Mouse (Mus musculus) neural tube, embryonic 12.5 days (tissue): Measurements from ENCODE around the gene Cxxc4. TPM values are rescaled to one million over a fixed set of nuclear protein-coding genes. Genes with fewer than 3 reads are reported as not detected.
"Not testable (repeated sequence)": the region's sequence is repeated elsewhere in the genome, so short reads cannot be mapped to it uniquely, and the experiment has no call there.

Experiments
- ATAC-seq: fragments of 200-750 bp; cut with Nextera tagmentation; 2 replicates; pipeline ENCODE4 v1.8.0; 2017; ENCODE audit warnings: low read depth, mild to moderate bottlenecking, moderate TSS enrichment, moderate library complexity; ENCODE audit not compliant: low FRiP score
- H3K27ac ChIP-seq: fragments of 300-500 bp; sonication (generic); 2 replicates; pipeline ENCODE4 v1.5.1; 2016
- H3K27me3 ChIP-seq: fragments of 300-500 bp; sonication (generic); replicated peaks from 2 replicates; pipeline ENCODE4 v1.6.1; 2016; ENCODE audit warnings: mild to moderate bottlenecking
- H3K36me3 ChIP-seq: fragments of 300-500 bp; sonication (generic); 2 replicates; pipeline ENCODE4 v1.6.1; 2016; ENCODE audit warnings: mild to moderate bottlenecking
- H3K4me1 ChIP-seq: fragments of 300-500 bp; sonication (generic); 2 replicates; pipeline ENCODE4 v1.6.1; 2016
- H3K4me2 ChIP-seq: fragments of 300-500 bp; sonication (generic); replicated peaks from 2 replicates; pipeline ENCODE4 v1.6.1; 2016; ENCODE audit warnings: mild to moderate bottlenecking
- H3K4me3 ChIP-seq: fragments of 300-500 bp; sonication (generic); 2 replicates; pipeline ENCODE4 v1.5.1; 2016
- H3K9ac ChIP-seq: fragments of 300-500 bp; sonication (generic); 2 replicates; pipeline ENCODE4 v1.6.1; 2016; ENCODE audit warnings: mild to moderate bottlenecking
- H3K9me3 ChIP-seq: fragments of 300-500 bp; sonication (generic); 2 replicates; pipeline ENCODE4 v1.6.1; 2016; ENCODE audit warnings: mild to moderate bottlenecking
- WGBS: fragments of 180-500 bp; shearing (Covaris S2); methylation state at CpG from one replicate; pipeline ENCODE4 v1.1.7; 2016; 5-methylcytosine and 5-hydroxymethylcytosine counted together
- polyA plus RNA-seq: library from polyadenylated mRNA; unstranded; fragments of >200 nt; fragmentation: Nextera tagmentation; extraction: Ambion mirVana; gene quantifications from 2 replicates; pipeline ENCODE4 v1.2.1, GENCODE M21; 2016

Gene Cxxc4
- 22.9 and 24.4 TPM in 2 replicates for polyA plus RNA-seq

GRCm38 (mm10) chr3:134236414-134237112, at the start of gene Cxxc4:
Gene Cxxc4, plus strand, starts transcription at chr3:134236484.
- peak within 1 kb of the TSS; percentile 85 for H3K4me2 ChIP-seq
- peak; percentile 72 for ATAC-seq
- H3K4me1 ChIP-seq = peaks cover 9% of the 10 kb centered on the region
- under 1% methylated on average over 10 of the region's 22 CpGs for WGBS
- peak within 1 kb of the TSS; percentile 89 for H3K9ac ChIP-seq
- peak within 1 kb of the TSS; percentile 82 for H3K27ac ChIP-seq
- H3K4me3 ChIP-seq = peak within 1 kb of the TSS; percentile 48
- no peaks in the 10 kb centered on the region for H3K27me3 ChIP-seq
- H3K36me3 ChIP-seq = no peaks in the 10 kb centered on the region
- no peaks in the 10 kb centered on the region for H3K9me3 ChIP-seq

- no peaks in the 10 kb centered on the region for H3K4me1 ChIP-seq
- no peak overlapping the region for H3K27ac ChIP-seq
- peak; percentile 48; the same call in 1 of the 2 replicates for ATAC-seq
- H3K27me3 ChIP-seq = no peaks in the 10 kb centered on the region
- no peaks in the 10 kb centered on the region for H3K9me3 ChIP-seq
- 57% methylated on average over 12 of the region's 12 CpGs for WGBS
- no peak overlapping the region for H3K4me3 ChIP-seq
- H3K36me3 ChIP-seq = no peaks in the 10 kb centered on the region
- no peak overlapping the region for H3K9ac ChIP-seq
- H3K4me2 ChIP-seq = peak overlapping the region; percentile 49
Measured at GRCm38 (mm10) chr3:134188979-134189946, 47.0 kb upstream of the Cxxc4 start.

- Histone ChIP-seq H3K4me1 (no peaks in the 10 kb centered on the region), H3K27me3 (no peaks in the 10 kb centered on the region), H3K9me3 (no peaks in the 10 kb centered on the region), H3K9ac (no peak overlapping the region), H3K4me2 (peak overlapping the region; percentile 49), H3K36me3 (no peaks in the 10 kb centered on the region), H3K4me3 (no peak overlapping the region), H3K27ac (no peak overlapping the region)
- peak; percentile 39; the same call in 1 of the 2 replicates for ATAC-seq
- WGBS = 42% methylated on average over 11 of the region's 11 CpGs
Measured at GRCm38 (mm10) chr3:134190046-134190445, 46.2 kb upstream of the Cxxc4 start.

GRCm38 (mm10) chr3:134199892-134200291, 36.4 kb upstream of the Cxxc4 start:
- no peak overlapping the region for H3K4me3 ChIP-seq
- H3K9ac ChIP-seq = no peak overlapping the region
- no peaks in the 10 kb centered on the region for H3K36me3 ChIP-seq
- H3K4me1 ChIP-seq = no peaks in the 10 kb centered on the region
- H3K4me2 ChIP-seq = no peak overlapping the region
- ATAC-seq = no peak
- no peaks in the 10 kb centered on the region for H3K27me3 ChIP-seq
- no peaks in the 10 kb centered on the region for H3K9me3 ChIP-seq
- no peak overlapping the region for H3K27ac ChIP-seq
- WGBS = 55% methylated on average over 9 of the region's 9 CpGs

GRCm38 (mm10) chr3:134206624-134207023, 29.7 kb upstream of the Cxxc4 start:
- Histone ChIP-seq H3K9ac (no peak overlapping the region), H3K4me1 (no peaks in the 10 kb centered on the region), H3K4me3 (no peak overlapping the region), H3K27ac (no peak overlapping the region), H3K36me3 (no peaks in the 10 kb centered on the region), H3K4me2 (no peak overlapping the region), H3K9me3 (no peaks in the 10 kb centered on the region), H3K27me3 (no peaks in the 10 kb centered on the region)
- 92% methylated on average over 3 of the region's 3 CpGs for WGBS
- ATAC-seq = no peak

GRCm38 (mm10) chr3:134210950-134211349, 25.3 kb upstream of the Cxxc4 start:
- Histone ChIP-seq H3K4me1 (no peaks in the 10 kb centered on the region), H3K9ac (no peak overlapping the region)
- ATAC-seq = no peak

GRCm38 (mm10) chr3:134219881-134220280, 16.4 kb upstream of the Cxxc4 start:
- H3K27ac ChIP-seq, ATAC-seq, H3K4me3 ChIP-seq, H3K27me3 ChIP-seq, H3K4me2 ChIP-seq, H3K36me3 ChIP-seq, H3K9me3 ChIP-seq, H3K4me1 ChIP-seq, H3K9ac ChIP-seq: not testable (repeated sequence)

More at GRCm38 (mm10) chr3:134210950-134211349, 25.3 kb upstream of the Cxxc4 start:
- Histone ChIP-seq H3K27ac (no peak overlapping the region), H3K27me3 (no peaks in the 10 kb centered on the region), H3K36me3 (no peaks in the 10 kb centered on the region), H3K9me3 (no peaks in the 10 kb centered on the region), H3K4me3 (no peak overlapping the region), H3K4me2 (no peak overlapping the region)
- 77% methylated on average over 6 of the region's 6 CpGs for WGBS

GRCm38 (mm10) chr3:134221002-134221401, 15.3 kb upstream of the Cxxc4 start:
- Histone ChIP-seq H3K4me2 (no peak overlapping the region), H3K9me3 (no peaks in the 10 kb centered on the region), H3K27me3 (no peaks in the 10 kb centered on the region), H3K27ac (no peak overlapping the region), H3K4me1 (no peaks in the 10 kb centered on the region), H3K36me3 (no peaks in the 10 kb centered on the region), H3K9ac (no peak overlapping the region), H3K4me3 (no peak overlapping the region)
- WGBS = 76% methylated on average over 2 of the region's 2 CpGs
- ATAC-seq = no peak

GRCm38 (mm10) chr3:134222593-134222992, 13.7 kb upstream of the Cxxc4 start:
- no peaks in the 10 kb centered on the region for H3K27me3 ChIP-seq
- WGBS = 67% methylated on average over 1 of the region's 1 CpGs
- no peak overlapping the region for H3K4me3 ChIP-seq
- no peaks in the 10 kb centered on the region for H3K36me3 ChIP-seq
- no peaks in the 10 kb centered on the region for H3K4me1 ChIP-seq
- no peak overlapping the region for H3K4me2 ChIP-seq
- H3K27ac ChIP-seq = no peak overlapping the region
- no peak for ATAC-seq
- no peak overlapping the region for H3K9ac ChIP-seq
- H3K9me3 ChIP-seq = no peaks in the 10 kb centered on the region

- H3K36me3 ChIP-seq = no peaks in the 10 kb centered on the region
- no peak overlapping the region for H3K4me3 ChIP-seq
- no peak overlapping the region for H3K4me2 ChIP-seq
- no peaks in the 10 kb centered on the region for H3K27me3 ChIP-seq
- H3K4me1 ChIP-seq = no peaks in the 10 kb centered on the region
- ATAC-seq = no peak
- 87% methylated on average over 7 of the region's 7 CpGs for WGBS
- H3K9ac ChIP-seq = no peak overlapping the region
- no peaks in the 10 kb centered on the region for H3K9me3 ChIP-seq
- H3K27ac ChIP-seq = no peak overlapping the region
Measured at GRCm38 (mm10) chr3:134223956-134224355, 12.3 kb upstream of the Cxxc4 start.

GRCm38 (mm10) chr3:134225928-134226327, 10.4 kb upstream of the Cxxc4 start:
- Histone ChIP-seq H3K36me3 (no peaks in the 10 kb centered on the region), H3K4me1 (no peaks in the 10 kb centered on the region), H3K4me3 (no peak overlapping the region), H3K27me3 (no peaks in the 10 kb centered on the region), H3K9me3 (no peaks in the 10 kb centered on the region), H3K4me2 (no peak overlapping the region), H3K27ac (no peak overlapping the region), H3K9ac (no peak overlapping the region)
- 96% methylated on average over 3 of the region's 3 CpGs for WGBS
- no peak for ATAC-seq

GRCm38 (mm10) chr3:134232753-134233152, 3.5 kb upstream of the Cxxc4 start:
- Histone ChIP-seq H3K36me3 (no peaks in the 10 kb centered on the region), H3K4me1 (peaks cover 3% of the 10 kb centered on the region), H3K9me3 (no peaks in the 10 kb centered on the region), H3K27ac (no peak overlapping the region), H3K9ac (no peak overlapping the region), H3K4me3 (no peak overlapping the region), H3K4me2 (no peak overlapping the region), H3K27me3 (no peaks in the 10 kb centered on the region)
- WGBS = 86% methylated on average over 2 of the region's 2 CpGs
- ATAC-seq = no peak
